Mouse (Mus musculus) erythroid progenitor cell, adult 5-6 weeks (primary cell): Measurements from ENCODE around the gene Arhgap31. TPM values are rescaled to one million over a fixed set of nuclear protein-coding genes. Genes with fewer than 3 reads are reported as not detected.

Source experiments
- ATAC-seq: replicated peaks from 2 replicates; pipeline ENCODE4 v1.8.0; 2016; ENCODE audit warnings: moderate number of reproducible peaks, mild to moderate bottlenecking, moderate TSS enrichment, inconsistent platforms; ENCODE audit not compliant: poor library complexity, low FRiP score, severe bottlenecking
- total RNA-seq, 2 experiments: library from RNA; stranded (forward) in 1 of 2; stranded (reverse) in 1 of 2; fragments of 150-400 nt in 1 of 2; fragments of 186-747, 209-891 nt in 1 of 2; gene quantifications; 2 replicates each; pipeline versions ENCODE4 v1.2.3 to v1.2.4; 2015 to 2017; ENCODE audit warnings: low replicate concordance in 2 of 2

Gene Arhgap31
- total RNA-seq (2015; ENCODE audit: low replicate concordance) (3.6 and 5.0 TPM in 2 replicates), total RNA-seq (2017; ENCODE audit: low replicate concordance) (0.83 and 1.2 TPM in 2 replicates)

- ATAC-seq, result peak; percentile 95
Measured at GRCm38 (mm10) chr16:38712581-38713403, at the start of gene Arhgap31. Gene Arhgap31 (minus strand): TSS chr16:38713274.

GRCm38 (mm10) chr16:38762401-38762800 is 49.3 kb upstream of the Arhgap31 start:
- ATAC-seq, result no peak

GRCm38 (mm10) chr16:38761972-38762371 is 48.9 kb upstream of the Arhgap31 start:
- no peak for ATAC-seq

- ATAC-seq, result no peak
Measured at GRCm38 (mm10) chr16:38760834-38761375, 47.8 kb upstream of the Arhgap31 start.

- no peak for ATAC-seq
Measured at GRCm38 (mm10) chr16:38760239-38760638, 47.2 kb upstream of the Arhgap31 start.

GRCm38 (mm10) chr16:38758104-38758861 is 45.2 kb upstream of the Arhgap31 start:
- no peak for ATAC-seq

GRCm38 (mm10) chr16:38757626-38758025 is 44.6 kb upstream of the Arhgap31 start:
- ATAC-seq, result no peak

GRCm38 (mm10) chr16:38756572-38756971 is 43.5 kb upstream of the Arhgap31 start:
- no peak for ATAC-seq

- no peak for ATAC-seq
Measured at GRCm38 (mm10) chr16:38756177-38756503, 43.1 kb upstream of the Arhgap31 start.

- no peak for ATAC-seq
Measured at GRCm38 (mm10) chr16:38755452-38756176, 42.5 kb upstream of the Arhgap31 start.

GRCm38 (mm10) chr16:38753631-38754030 is 40.6 kb upstream of the Arhgap31 start:
- no peak for ATAC-seq

- no peak for ATAC-seq
Measured at GRCm38 (mm10) chr16:38750803-38751202, 37.7 kb upstream of the Arhgap31 start.

GRCm38 (mm10) chr16:38743941-38744673 is 31.0 kb upstream of the Arhgap31 start:
- ATAC-seq, result no peak

GRCm38 (mm10) chr16:38742659-38743131 is 29.6 kb upstream of the Arhgap31 start:
- ATAC-seq, result no peak

GRCm38 (mm10) chr16:38742113-38742658 is 29.1 kb upstream of the Arhgap31 start, which contains the start of gene B4galt4:
Gene B4galt4 (plus strand): TSS chr16:38742264.
- ATAC-seq, result no peak

GRCm38 (mm10) chr16:38741204-38741903 is 28.3 kb upstream of the Arhgap31 start:
- no peak for ATAC-seq

GRCm38 (mm10) chr16:38730921-38731320 is 17.8 kb upstream of the Arhgap31 start:
- no peak for ATAC-seq

GRCm38 (mm10) chr16:38729610-38730288 is 16.7 kb upstream of the Arhgap31 start:
- no peak for ATAC-seq
